Mouse (Mus musculus) limb, embryonic 12.5 days (tissue): ENCODE data around the gene Neurl1b. TPM values are rescaled to one million over a fixed set of nuclear protein-coding genes. Genes with fewer than 3 reads are reported as not detected.

ENCODE experiments used
- ATAC-seq: fragments of 200-750 bp; cut with Nextera tagmentation; 2 replicates; pipeline ENCODE4 v1.8.0; 2017; ENCODE audit warnings: low read depth, moderate TSS enrichment; ENCODE audit not compliant: insufficient number of reproducible peaks, insufficient read depth, low FRiP score, low TSS enrichment
- H3K27ac ChIP-seq: fragments of 300-500 bp; sonication (generic); 2 replicates; pipeline ENCODE4 v1.5.1; 2016; ENCODE audit warnings: mild to moderate bottlenecking, moderate library complexity
- H3K27me3 ChIP-seq: fragments of 300-500 bp; sonication (generic); 2 replicates; pipeline ENCODE4 v1.6.1; 2016; ENCODE audit warnings: mild to moderate bottlenecking, moderate library complexity
- H3K36me3 ChIP-seq: fragments of 300-500 bp; sonication (generic); 2 replicates; pipeline ENCODE4 v1.6.1; 2016; ENCODE audit warnings: mild to moderate bottlenecking, moderate library complexity
- H3K4me1 ChIP-seq: fragments of 300-500 bp; sonication (generic); replicated peaks from 2 replicates; pipeline ENCODE4 v1.6.1; 2016
- H3K4me2 ChIP-seq: fragments of 300-500 bp; sonication (generic); 2 replicates; pipeline ENCODE4 v1.6.1; 2016; ENCODE audit warnings: mild to moderate bottlenecking, moderate library complexity
- H3K4me3 ChIP-seq: fragments of 300-500 bp; sonication (generic); replicated peaks from 2 replicates; pipeline ENCODE4 v1.5.1; 2016; ENCODE audit warnings: mild to moderate bottlenecking
- H3K9ac ChIP-seq: fragments of 300-500 bp; sonication (generic); replicated peaks from 2 replicates; pipeline ENCODE4 v1.6.1; 2016; ENCODE audit warnings: mild to moderate bottlenecking, moderate library complexity
- H3K9me3 ChIP-seq: fragments of 300-500 bp; sonication (generic); 2 replicates; pipeline ENCODE4 v1.6.1; 2016; ENCODE audit warnings: mild to moderate bottlenecking, moderate library complexity
- WGBS: fragments of 180-500 bp; shearing (Covaris S2); methylation state at CpG from one replicate; pipeline ENCODE4 v1.1.7; 2016; 5-methylcytosine and 5-hydroxymethylcytosine counted together
- polyA plus RNA-seq: library from polyadenylated mRNA; unstranded; fragments of >200 nt; fragmentation: Nextera tagmentation; extraction: Ambion mirVana; gene quantifications from 2 replicates; pipeline ENCODE4 v1.2.1, GENCODE M21; 2016

Gene Neurl1b
- polyA plus RNA-seq, 1 experiment from 2014 or later = 0.40 TPM

- Histone ChIP-seq H3K4me3 (no peak overlapping the region), H3K27ac (no peak overlapping the region; the same call in 1 of the 2 replicates)
- 39% methylated on average over 6 of the region's 6 CpGs for WGBS
Observed at GRCm38 (mm10) chr17:26397339-26397738, 17.3 kb upstream of the Neurl1b start.

GRCm38 (mm10) chr17:26405340-26406100, 9.1 kb upstream of the Neurl1b start:
- no peak overlapping the region for H3K27ac ChIP-seq
- H3K9me3 ChIP-seq = no peaks in the 10 kb centered on the region
- H3K4me1 ChIP-seq = no peaks in the 10 kb centered on the region
- 72% methylated on average over 10 of the region's 10 CpGs for WGBS
- no peaks in the 10 kb centered on the region for H3K36me3 ChIP-seq
- no peak overlapping the region for H3K4me2 ChIP-seq
- no peak overlapping the region for H3K4me3 ChIP-seq
- H3K9ac ChIP-seq = no peak overlapping the region
- no peak for ATAC-seq
- H3K27me3 ChIP-seq = peaks cover 14% of the 10 kb centered on the region

More at GRCm38 (mm10) chr17:26397339-26397738, 17.3 kb upstream of the Neurl1b start:
- peaks cover 5% of the 10 kb centered on the region; the same call in 1 of the 2 replicates for H3K4me1 ChIP-seq
- 0 out of 2 replicates have a peak, but pooled peaks cover 3% of the 10 kb centered on the region for H3K9me3 ChIP-seq
- no peak overlapping the region for H3K9ac ChIP-seq
- no peaks in the 10 kb centered on the region for H3K27me3 ChIP-seq
- no peaks in the 10 kb centered on the region for H3K36me3 ChIP-seq
- no peak overlapping the region for H3K4me2 ChIP-seq
- ATAC-seq = no peak

- Histone ChIP-seq H3K27ac (no peak overlapping the region), H3K27me3 (peaks cover 81% of the 10 kb centered on the region), H3K9me3 (no peaks in the 10 kb centered on the region), H3K36me3 (no peaks in the 10 kb centered on the region), H3K9ac (no peak overlapping the region), H3K4me3 (no peak overlapping the region), H3K4me2 (no peak overlapping the region), H3K4me1 (peaks cover 19% of the 10 kb centered on the region)
- ATAC-seq = no peak
- WGBS = 73% methylated on average over 5 of the region's 5 CpGs
Observed at GRCm38 (mm10) chr17:26412967-26413366, 1.7 kb upstream of the Neurl1b start.

- H3K9me3 ChIP-seq = no peaks in the 10 kb centered on the region
- H3K4me1 ChIP-seq = peaks cover 19% of the 10 kb centered on the region
- ATAC-seq = 0 out of 2 replicates have a peak, but pooled peaks have one; percentile 61
- peak overlapping the region; percentile 73 for H3K4me3 ChIP-seq
- H3K9ac ChIP-seq = peak overlapping the region; percentile 67; the same call in 1 of the 2 replicates
- H3K36me3 ChIP-seq = no peaks in the 10 kb centered on the region
- WGBS = 9% methylated on average over 4 of the region's 5 CpGs
- peak overlapping the region; percentile 98 for H3K4me2 ChIP-seq
- H3K27ac ChIP-seq = no peak overlapping the region
- peaks cover 78% of the 10 kb centered on the region for H3K27me3 ChIP-seq
Observed at GRCm38 (mm10) chr17:26414184-26414522, 476 bp upstream of the Neurl1b start.

GRCm38 (mm10) chr17:26415355-26415865, 781 bp downstream of the Neurl1b start:
- Histone ChIP-seq H3K27ac (no peak overlapping the region), H3K4me3 (peak overlapping the region; percentile 73), H3K9me3 (no peaks in the 10 kb centered on the region), H3K36me3 (no peaks in the 10 kb centered on the region), H3K4me2 (peak overlapping the region; percentile 98), H3K4me1 (peaks cover 19% of the 10 kb centered on the region), H3K9ac (peak overlapping the region; percentile 67), H3K27me3 (peaks cover 77% of the 10 kb centered on the region)
- ATAC-seq = no peak
- WGBS = 1% methylated on average over 27 of the region's 27 CpGs

- Histone ChIP-seq H3K36me3 (no peaks in the 10 kb centered on the region), H3K4me1 (peaks cover 19% of the 10 kb centered on the region), H3K4me3 (no peak overlapping the region), H3K9ac (no peak overlapping the region), H3K4me2 (peak overlapping the region; percentile 98; the same call in 1 of the 2 replicates), H3K9me3 (no peaks in the 10 kb centered on the region), H3K27me3 (peaks cover 69% of the 10 kb centered on the region), H3K27ac (no peak overlapping the region)
- no peak for ATAC-seq
- WGBS = 66% methylated on average over 3 of the region's 3 CpGs
Observed at GRCm38 (mm10) chr17:26416141-26416540, 1.5 kb downstream of the Neurl1b start.

- H3K9me3 ChIP-seq = no peaks in the 10 kb centered on the region
- H3K36me3 ChIP-seq = no peaks in the 10 kb centered on the region
- 83% methylated on average over 6 of the region's 6 CpGs for WGBS
- no peak overlapping the region for H3K9ac ChIP-seq
- H3K4me1 ChIP-seq = peaks cover 19% of the 10 kb centered on the region
- H3K4me3 ChIP-seq = no peak overlapping the region
- no peak overlapping the region for H3K27ac ChIP-seq
- H3K4me2 ChIP-seq = no peak overlapping the region
- ATAC-seq = no peak
- peaks cover 52% of the 10 kb centered on the region for H3K27me3 ChIP-seq
Observed at GRCm38 (mm10) chr17:26417770-26418421, 3.3 kb downstream of the Neurl1b start.

- no peaks in the 10 kb centered on the region for H3K9me3 ChIP-seq
- H3K27ac ChIP-seq = no peak overlapping the region
- 76% methylated on average over 7 of the region's 7 CpGs for WGBS
- no peak for ATAC-seq
- peaks cover 46% of the 10 kb centered on the region for H3K27me3 ChIP-seq
- H3K4me3 ChIP-seq = no peak overlapping the region
- H3K4me2 ChIP-seq = no peak overlapping the region
- H3K36me3 ChIP-seq = no peaks in the 10 kb centered on the region
- no peak overlapping the region for H3K9ac ChIP-seq
- peaks cover 9% of the 10 kb centered on the region for H3K4me1 ChIP-seq
Observed at GRCm38 (mm10) chr17:26420491-26421247, 6.0 kb downstream of the Neurl1b start.

GRCm38 (mm10) chr17:26421561-26421960, 6.9 kb downstream of the Neurl1b start:
- Histone ChIP-seq H3K4me2 (no peak overlapping the region), H3K4me3 (no peak overlapping the region), H3K36me3 (no peaks in the 10 kb centered on the region), H3K9ac (no peak overlapping the region), H3K27ac (no peak overlapping the region), H3K27me3 (peaks cover 37% of the 10 kb centered on the region), H3K9me3 (no peaks in the 10 kb centered on the region), H3K4me1 (peaks cover 7% of the 10 kb centered on the region)
- no peak for ATAC-seq
- WGBS = 45% methylated on average over 3 of the region's 3 CpGs

- WGBS = 74% methylated on average over 6 of the region's 6 CpGs
- Histone ChIP-seq H3K9ac (no peak overlapping the region), H3K27ac (no peak overlapping the region), H3K4me3 (no peak overlapping the region), H3K9me3 (no peaks in the 10 kb centered on the region), H3K4me2 (no peak overlapping the region), H3K4me1 (peaks cover 7% of the 10 kb centered on the region), H3K36me3 (no peaks in the 10 kb centered on the region), H3K27me3 (peaks cover 32% of the 10 kb centered on the region)
- no peak for ATAC-seq
Observed at GRCm38 (mm10) chr17:26422390-26422789, 7.8 kb downstream of the Neurl1b start.
